Mouse (Mus musculus): ENCODE results near the gene Gpr137b.
"Not testable (repeated sequence)": the region's sequence is repeated elsewhere in the genome, so short reads cannot be mapped to it uniquely, and the experiment has no call there.

GRCm38 (mm10) chr13:13400851-13401250 is 7.0 kb upstream of the Gpr137b start:
- TF ChIP-seq POLR2A (IDR thresholded peaks at IDR 0.05; ENCODE audit: insufficient read depth, low read depth, low read length); CTCF (IDR thresholded peaks at IDR 0.05); EP300 (IDR thresholded peaks at IDR 0.05; ENCODE audit: insufficient read depth, low read depth, low read length): not testable (repeated sequence)
